Mouse (Mus musculus): ENCODE data around the gene Mptx2. TPM values are rescaled to one million over a fixed set of nuclear protein-coding genes. Genes with fewer than 3 reads are reported as not detected.
"Not testable (repeated sequence)": the region's sequence is repeated elsewhere in the genome, so short reads cannot be mapped to it uniquely, and the experiment has no call there.

Mptx2 gene
- polyA plus RNA-seq, 1 experiment from 2014 or later, result not detected

- 87% methylated on average over 3 of the region's 3 CpGs for WGBS
Measured at GRCm38 (mm10) chr1:173249888-173250287, 27.7 kb downstream of the Mptx2 start.

GRCm38 (mm10) chr1:173237004-173237403 lies 40.6 kb downstream of the Mptx2 start:
- not testable (repeated sequence) for H3K27ac ChIP-seq

More at GRCm38 (mm10) chr1:173249888-173250287, 27.7 kb downstream of the Mptx2 start:
- Histone ChIP-seq H3K27ac (no peak overlapping the region), H3K4me3 (replicated peaks) (no peak overlapping the region), H3K9me3 (no peaks in the 10 kb centered on the region), H3K9ac (no peak overlapping the region), H3K4me2 (no peak overlapping the region), H3K27me3 (replicated peaks) (no peaks in the 10 kb centered on the region), H3K36me3 (no peaks in the 10 kb centered on the region), H3K4me1 (no peaks in the 10 kb centered on the region)
- no peak for ATAC-seq (ENCODE audit: insufficient read depth, low FRiP score, low read depth)

GRCm38 (mm10) chr1:173227081-173227480 lies 50.5 kb downstream of the Mptx2 start, which contains the start of gene Fcer1a:
Fcer1a (minus strand) TSS chr1:173227214.
- WGBS, result 80% methylated on average over 2 of the region's 2 CpGs
- Histone ChIP-seq H3K4me2 (no peak within 1 kb of the TSS), H3K4me1 (no peaks in the 10 kb centered on the region), H3K4me3 (replicated peaks) (no peak within 1 kb of the TSS), H3K27me3 (replicated peaks) (no peaks in the 10 kb centered on the region), H3K9me3 (no peaks in the 10 kb centered on the region), H3K36me3 (no peaks in the 10 kb centered on the region), H3K9ac (no peak within 1 kb of the TSS), H3K27ac (no peak within 1 kb of the TSS)
- no peak for ATAC-seq (ENCODE audit: insufficient read depth, low FRiP score, low read depth)

More at GRCm38 (mm10) chr1:173237004-173237403, 40.6 kb downstream of the Mptx2 start:
- not testable (repeated sequence) for H3K4me1 ChIP-seq; H3K9ac ChIP-seq; H3K36me3 ChIP-seq; H3K4me3 ChIP-seq (replicated peaks); H3K27me3 ChIP-seq (replicated peaks); ATAC-seq (ENCODE audit: insufficient read depth, low FRiP score, low read depth); H3K4me2 ChIP-seq; H3K9me3 ChIP-seq
- 72% methylated on average over 1 of the region's 1 CpGs for WGBS

Other genes with a start within 250 kb of the Mptx2 start
- gene Olfr1408, start 140.4 kb downstream of the Mptx2 start, polyA plus RNA-seq (2015; fragmentation: Nextera tagmentation; extraction: Ambion mirVana), result not detected in 2 replicates
- gene Olfr1406, start 87.1 kb downstream of the Mptx2 start, polyA plus RNA-seq (2015; fragmentation: Nextera tagmentation; extraction: Ambion mirVana), result not detected in 2 replicates
- gene Olfr218, start 80.0 kb downstream of the Mptx2 start, polyA plus RNA-seq (2015; fragmentation: Nextera tagmentation; extraction: Ambion mirVana), result not detected in 2 replicates
- gene Olfr1404, start 65.4 kb downstream of the Mptx2 start, polyA plus RNA-seq (2015; fragmentation: Nextera tagmentation; extraction: Ambion mirVana), result not detected in 2 replicates
- gene Fcer1a, start 50.6 kb downstream of the Mptx2 start, polyA plus RNA-seq (2015; fragmentation: Nextera tagmentation; extraction: Ambion mirVana), result 0.26 TPM in 1 of 2 replicates, not detected in the other
- not detected in 2 replicates for gene Olfr418, start 11.8 kb downstream of the Mptx2 start, polyA plus RNA-seq (2015; fragmentation: Nextera tagmentation; extraction: Ambion mirVana)
- gene Ackr1, start 56.0 kb upstream of the Mptx2 start, polyA plus RNA-seq (2015; fragmentation: Nextera tagmentation; extraction: Ambion mirVana), result 2.8 and 7.4 TPM in 2 replicates
- gene Aim2, start 73.1 kb upstream of the Mptx2 start, polyA plus RNA-seq (2015; fragmentation: Nextera tagmentation; extraction: Ambion mirVana), result 2.3 and 3.3 TPM in 2 replicates
- 2.9 and 3.8 TPM in 2 replicates for gene Cadm3, start 89.9 kb upstream of the Mptx2 start, polyA plus RNA-seq (2015; fragmentation: Nextera tagmentation; extraction: Ambion mirVana)
- 0.18 and 0.21 TPM in 2 replicates for gene Ifi206, start 213.3 kb upstream of the Mptx2 start, polyA plus RNA-seq (2015; fragmentation: Nextera tagmentation; extraction: Ambion mirVana)